Comparison of ENCODE assay signal across 8 mouse cellular contexts in genomic region chr14:47187666-47188360, GRCm38 (mm10). TPM values are rescaled to one million over a fixed set of nuclear protein-coding genes. Genes with fewer than 3 reads are reported as not detected.
A peak's percentile ranks its signal among the peaks of the same experiment; 100 is the strongest.
DNase-seq lines count a peak whose midpoint lies in the region; ATAC-seq lines count a peak whose summit lies in the region.

No protein-coding gene starts in this region.

- no peaks in the 10 kb centered on the region for H3K36me3 ChIP-seq in heart, embryonic 13.5 days
- no peaks in the 10 kb centered on the region for H3K36me3 ChIP-seq in limb, embryonic 10.5 days
- no peaks in the 10 kb centered on the region for H3K36me3 ChIP-seq in midbrain, embryonic 14.5 days (ENCODE audit: control insufficient read depth, insufficient read depth, low read length)

- WGBS in heart, embryonic 13.5 days, result 43% methylated on average over 12 of the region's 12 CpGs
- 38% methylated on average over 12 of the region's 12 CpGs for WGBS in limb, embryonic 10.5 days
- 37% methylated on average over 12 of the region's 12 CpGs for WGBS in midbrain, embryonic 14.5 days

- ATAC-seq in heart, embryonic 13.5 days (ENCODE audit: extremely low read depth, insufficient number of reproducible peaks, low FRiP score, low TSS enrichment), result no peak
- ATAC-seq in midbrain, embryonic 14.5 days (ENCODE audit: low FRiP score, low TSS enrichment), result no peak

- H3K4me2 ChIP-seq in heart, embryonic 13.5 days, result peak overlapping the region; percentile 99
- H3K4me2 ChIP-seq in midbrain, embryonic 14.5 days (ENCODE audit: low read length), result peak overlapping the region; percentile 99

- H3K27ac ChIP-seq in heart, embryonic 13.5 days (replicated peaks), result no peak overlapping the region
- no peak overlapping the region for H3K27ac ChIP-seq in limb, embryonic 10.5 days
- H3K27ac ChIP-seq in midbrain, embryonic 14.5 days (replicated peaks; ENCODE audit: low read depth, low read length), result no peak overlapping the region

- H3K27me3 ChIP-seq in heart, embryonic 13.5 days (replicated peaks), result peaks cover 22% of the 10 kb centered on the region
- peaks cover 24% of the 10 kb centered on the region for H3K27me3 ChIP-seq in limb, embryonic 10.5 days (ENCODE audit: low read depth, poor library complexity, severe bottlenecking)
- H3K27me3 ChIP-seq in midbrain, embryonic 14.5 days (ENCODE audit: control insufficient read depth, insufficient read depth, low read length), result peaks cover 17% of the 10 kb centered on the region

- peak; percentile 50 for DNase-seq in testis, postnatal 10 days (ENCODE audit: low spot score)
- DNase-seq in testis, postnatal 14 days (ENCODE audit: low spot score), result no peak
- no peak for DNase-seq in limb, embryonic 10.5 days (ENCODE audit: low spot score)
- DNase-seq in midbrain, embryonic 14.5 days, result no peak
- peak; percentile 50 for DNase-seq in thymus, postnatal 25 days
- no peak for DNase-seq in cerebellum, adult 9-11 months
- no peak for DNase-seq in right cerebral cortex, postnatal 4 days

- peaks cover 12% of the 10 kb centered on the region for H3K4me1 ChIP-seq in heart, embryonic 13.5 days
- peaks cover 9% of the 10 kb centered on the region for H3K4me1 ChIP-seq in limb, embryonic 10.5 days
- H3K4me1 ChIP-seq in midbrain, embryonic 14.5 days (ENCODE audit: control insufficient read depth, insufficient read depth, low read length), result peaks cover 4% of the 10 kb centered on the region; the same call in 1 of the 2 replicates

- no peaks in the 10 kb centered on the region for H3K9me3 ChIP-seq in heart, embryonic 13.5 days
- H3K9me3 ChIP-seq in limb, embryonic 10.5 days (replicated peaks), result no peaks in the 10 kb centered on the region
- no peaks in the 10 kb centered on the region for H3K9me3 ChIP-seq in midbrain, embryonic 14.5 days (ENCODE audit: control insufficient read depth, low read length)

- peak overlapping the region; percentile 82 for H3K9ac ChIP-seq in heart, embryonic 13.5 days
- no peak overlapping the region for H3K9ac ChIP-seq in midbrain, embryonic 14.5 days (replicated peaks; ENCODE audit: low read length)

- H3K4me3 ChIP-seq in heart, embryonic 13.5 days, result peak overlapping the region; percentile 72
- H3K4me3 ChIP-seq in limb, embryonic 10.5 days, result 0 out of 2 replicates have a peak overlapping the region, but pooled peaks have one; percentile 74
- H3K4me3 ChIP-seq in midbrain, embryonic 14.5 days (replicated peaks; ENCODE audit: low read depth, low read length), result no peak overlapping the region

RNA-seq across cellular contexts. Expression of gene Gch1, which starts 1.4 kb away (rescaled TPM):
- polyA plus RNA-seq in heart, embryonic 13.5 days (2015; fragmentation: Nextera tagmentation; extraction: Ambion mirVana), result 5.4 and 5.5 TPM in 2 replicates
- 0.72 and 0.88 TPM in 2 replicates for polyA plus RNA-seq in limb, embryonic 10.5 days (2016; fragmentation: Nextera tagmentation; extraction: Ambion mirVana)
- polyA plus RNA-seq in midbrain, embryonic 14.5 days (2014; fragmentation: Nextera tagmentation; extraction: Ambion mirVana), result 6.2 and 6.8 TPM in 2 replicates

Comparison
In these comparisons a context has a peak if more than half of its experiments do, and no peak if none do; other contexts are left out.
1. DNase-seq: peak in testis, postnatal 10 days (single experiment) and thymus, postnatal 25 days (single experiment); none in testis, postnatal 14 days (single experiment), limb, embryonic 10.5 days (single experiment), midbrain, embryonic 14.5 days (single experiment), cerebellum, adult 9-11 months (single experiment) and right cerebral cortex, postnatal 4 days (single experiment).